Mouse (Mus musculus) lung, postnatal 36 days (tissue): ENCODE measurements at regions not wholly inside any gene's neighbourhood (a gene's known extent, or its start where the extent isn't known, plus 50 kb on each side); places are given as distances from the start of the nearest gene placed in this dataset.
"Not testable (repeated sequence)": the region's sequence is repeated elsewhere in the genome, so short reads cannot be mapped to it uniquely, and the experiment has no call there.

Experiments
- DNase-seq: peaks from one replicate; pipeline ENCODE4 v3.0.0; 2022; ENCODE audit warnings: mixed read lengths

DNA sequence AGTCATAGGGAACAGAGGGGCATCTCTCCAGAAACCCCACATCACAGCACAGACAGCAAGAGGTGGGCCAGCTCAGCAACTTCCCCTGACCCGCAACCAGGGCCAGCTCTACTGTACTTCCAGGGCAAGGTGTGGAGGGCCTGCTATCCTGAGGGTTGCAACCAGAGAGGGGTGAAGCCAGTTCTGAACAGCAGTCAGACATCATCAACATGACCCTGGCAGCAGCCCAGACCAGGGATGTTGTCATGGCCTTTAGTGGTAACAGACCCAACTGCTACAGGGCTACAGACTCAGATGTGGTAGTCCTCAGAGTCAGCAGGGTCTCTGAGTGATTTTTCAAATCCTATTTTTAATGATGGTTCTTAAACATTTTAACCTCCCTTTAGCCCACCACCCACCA, 104.0 kb upstream of the Arid1b start:
- DNase-seq = no peak

DNA sequence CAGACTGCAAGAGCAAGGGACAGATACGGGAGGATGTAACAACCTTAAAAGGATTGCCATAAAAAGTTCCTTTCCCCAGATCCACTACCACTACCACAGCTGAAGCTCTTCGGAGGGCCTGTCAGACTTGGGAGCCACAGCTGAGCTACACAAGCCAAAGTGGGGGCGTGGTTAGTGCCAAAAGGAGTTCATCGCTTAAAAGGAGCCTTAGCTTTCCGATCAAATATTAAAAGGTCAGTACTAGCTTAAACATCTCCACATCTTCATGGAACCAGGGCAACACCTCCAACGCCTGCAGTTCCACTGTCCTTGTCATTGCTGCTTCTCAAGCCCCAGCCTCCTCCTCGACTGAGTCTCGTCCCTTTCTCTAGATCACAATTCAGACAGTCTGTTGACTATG, 102.6 kb upstream of the Arid1b start:
- no peak for DNase-seq

DNA sequence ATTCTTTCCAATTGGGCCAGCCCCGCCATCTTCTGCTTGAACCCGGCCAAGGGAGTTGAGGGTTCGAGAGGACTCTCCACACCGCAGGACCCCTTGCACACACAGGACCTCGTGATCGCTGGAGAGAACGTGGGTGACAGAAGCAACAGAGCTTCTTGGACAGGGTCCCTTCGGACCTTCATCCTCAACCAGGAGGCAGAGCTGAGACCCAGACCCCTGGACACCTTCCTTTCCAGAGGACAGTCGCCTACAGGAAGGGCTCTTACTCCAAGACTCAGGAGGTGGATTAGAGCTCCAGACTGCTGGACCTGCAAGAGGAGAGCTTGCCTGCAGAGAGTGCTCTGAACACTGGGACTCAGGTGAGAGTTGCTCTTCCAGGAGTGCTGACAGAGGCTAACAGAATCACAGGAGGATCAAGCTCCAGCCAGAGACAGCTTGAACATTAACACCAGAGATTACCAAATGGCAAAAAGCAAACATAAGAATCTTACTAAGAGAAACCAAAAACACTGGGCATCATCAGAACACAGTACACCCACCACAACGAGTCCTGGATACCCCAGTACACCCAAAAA, 99.3 kb upstream of the Arid1b start:
- not testable (repeated sequence) for DNase-seq

DNA sequence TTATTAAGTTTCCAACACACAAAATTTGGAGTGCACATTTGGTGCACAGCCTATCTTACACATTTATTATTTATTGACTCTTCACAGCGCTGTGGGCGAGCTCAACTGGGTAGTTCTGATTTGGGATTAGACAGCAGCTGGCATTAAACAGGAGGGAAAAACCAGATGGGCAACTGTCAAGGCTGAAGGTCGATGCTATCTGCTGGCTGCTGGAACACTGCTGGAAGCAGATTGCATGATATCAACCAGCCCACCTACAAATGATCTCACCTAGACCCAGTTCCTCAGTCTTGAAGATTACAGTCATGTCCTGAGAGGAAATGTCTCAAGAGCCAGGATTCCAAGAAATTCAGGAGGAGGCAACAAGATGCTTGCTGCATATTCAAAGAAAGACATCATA, 91.0 kb upstream of the Arid1b start:
- no peak for DNase-seq

DNA sequence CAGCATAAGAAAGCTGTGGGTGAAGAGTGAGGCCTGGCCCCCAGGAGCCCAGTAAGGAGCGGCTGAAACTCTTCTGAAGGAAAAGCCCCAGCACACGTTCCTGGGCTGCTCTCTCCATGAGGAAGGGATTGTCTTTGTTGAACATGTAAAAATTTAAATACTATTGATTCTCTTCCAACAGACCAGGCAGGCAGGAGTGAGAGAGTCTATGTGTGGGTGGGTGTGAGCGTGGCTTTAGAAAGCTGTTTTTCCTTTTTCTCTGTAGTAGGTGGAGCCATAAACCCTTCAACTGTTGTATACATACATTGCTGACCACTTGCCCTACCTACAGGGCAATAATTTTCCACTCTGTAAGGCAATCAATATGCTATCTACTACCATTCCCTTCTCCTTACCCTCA, 87.6 kb upstream of the Arid1b start:
- no peak for DNase-seq

DNA sequence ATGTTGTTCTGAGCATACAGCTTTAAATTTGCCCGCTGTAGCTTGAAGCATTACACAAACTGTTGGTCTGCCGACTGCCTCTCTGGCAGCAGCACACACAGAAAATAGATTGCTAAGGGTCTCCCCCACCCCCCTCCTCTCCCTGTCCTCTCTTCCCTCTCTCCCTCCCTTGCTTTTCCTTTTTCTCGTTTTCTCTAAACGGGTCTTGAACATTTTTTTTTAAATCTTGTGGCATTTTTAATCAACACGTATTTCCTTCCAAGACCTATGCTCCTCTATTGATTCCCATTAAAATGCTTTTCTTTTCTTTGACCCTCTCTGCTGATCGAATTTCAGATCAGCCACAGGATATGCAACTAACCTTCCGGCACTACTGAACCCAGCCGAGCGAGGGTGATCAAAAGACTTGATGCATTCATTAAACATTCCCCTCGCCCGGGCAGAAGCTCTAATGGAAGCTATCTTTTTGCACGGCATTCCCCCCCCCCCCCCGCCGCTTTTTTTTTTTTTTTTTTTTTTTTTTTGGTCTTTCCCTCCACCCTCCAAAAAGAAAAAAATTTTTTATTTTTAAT, 86.9 kb upstream of the Arid1b start:
- peak; percentile 48 for DNase-seq

DNA sequence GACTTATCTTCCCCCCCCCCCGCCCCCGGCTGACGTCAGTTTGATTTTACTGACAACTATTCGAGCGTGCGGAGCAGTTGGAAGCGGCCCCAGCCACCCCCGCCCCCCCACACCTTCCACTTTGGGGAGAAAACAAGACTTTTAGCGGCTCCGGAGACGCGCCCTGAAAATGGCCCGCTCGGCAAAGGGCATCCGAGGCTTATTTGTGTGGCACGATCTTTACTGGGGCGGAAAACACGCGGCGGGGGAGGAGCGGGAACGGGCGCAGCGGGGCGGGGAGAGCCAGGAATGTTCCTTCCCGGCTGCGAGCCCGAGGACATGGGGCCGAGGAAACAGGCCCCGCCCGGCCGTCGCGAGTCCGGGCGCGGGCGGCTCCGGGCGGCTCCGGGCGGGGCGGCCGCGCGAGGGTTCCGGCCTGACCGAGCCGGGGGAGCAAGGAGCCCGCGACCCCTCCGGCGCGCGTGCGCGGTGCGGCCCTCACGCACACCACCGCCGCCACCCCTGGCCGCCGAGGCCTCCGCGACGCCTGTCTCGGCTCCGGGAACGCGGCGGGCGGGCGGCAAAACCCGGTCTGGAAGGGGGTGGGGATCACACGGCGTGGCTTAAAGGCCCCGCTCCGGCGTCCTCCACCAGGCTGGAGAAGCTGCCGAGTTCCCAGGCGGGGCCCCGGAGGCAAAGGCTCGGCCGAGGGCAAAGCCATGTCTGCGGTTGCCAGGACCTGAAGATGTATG, 86.1 kb upstream of the Arid1b start:
- DNase-seq = peak; percentile 94

DNA sequence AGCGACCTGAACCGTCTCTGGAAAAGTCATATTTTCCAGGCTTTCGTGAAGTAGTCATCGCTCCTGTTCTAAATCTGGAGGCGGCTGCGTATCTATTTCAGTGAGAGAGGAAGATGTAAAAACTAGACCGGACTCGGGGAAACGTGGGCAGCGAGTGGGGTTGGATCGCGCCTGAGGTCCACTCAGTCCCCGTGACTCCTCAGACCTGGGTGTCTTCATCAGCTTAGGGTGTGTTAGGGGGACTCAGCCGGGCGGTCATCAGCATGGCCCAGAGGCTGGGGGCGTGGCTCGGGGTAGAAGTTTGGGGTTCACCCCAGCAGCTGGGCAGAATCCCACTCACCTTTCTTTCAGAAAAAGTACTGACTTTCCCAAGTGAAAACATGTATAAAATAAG, 85.6 kb upstream of the Arid1b start:
- DNase-seq = no peak

DNA sequence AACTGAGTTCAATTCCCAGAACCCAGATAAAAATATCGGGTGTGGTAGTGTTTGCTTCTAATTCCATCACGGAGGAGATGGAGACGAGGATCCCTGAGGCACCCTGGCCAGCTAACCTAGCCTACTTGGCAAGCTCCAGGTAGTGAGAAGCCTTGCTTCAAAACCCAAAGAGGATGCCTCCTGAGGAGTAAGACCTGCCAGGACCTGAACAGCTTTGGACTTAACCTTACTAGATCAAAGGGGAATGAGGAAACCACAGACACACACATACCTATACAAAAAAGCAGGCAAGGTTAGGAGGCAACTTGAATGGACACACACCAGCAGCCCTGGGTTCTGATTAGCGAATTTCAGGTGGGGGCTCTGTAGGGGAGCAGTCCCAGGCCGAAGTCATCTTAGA, 84.0 kb upstream of the Arid1b start:
- DNase-seq = no peak

DNA sequence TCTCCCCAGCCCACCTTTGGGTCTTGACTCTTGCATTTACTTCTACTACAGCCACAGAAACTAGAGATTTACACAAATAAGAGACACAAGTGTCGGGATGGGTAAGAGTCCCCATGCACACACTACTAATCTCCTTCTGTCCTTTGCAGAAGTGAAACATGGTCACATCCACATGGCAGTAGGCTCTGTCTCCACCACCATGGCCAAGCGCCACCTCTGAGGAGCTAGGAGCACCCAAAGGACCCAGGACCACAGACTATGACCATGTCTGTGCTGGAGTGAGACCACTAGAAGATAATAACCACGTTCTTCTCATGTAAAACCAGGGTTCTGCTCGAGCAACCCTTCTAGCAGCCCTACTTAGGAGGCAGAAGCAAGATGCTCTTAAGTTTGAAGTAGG, 81.1 kb upstream of the Arid1b start:
- DNase-seq = no peak

DNA sequence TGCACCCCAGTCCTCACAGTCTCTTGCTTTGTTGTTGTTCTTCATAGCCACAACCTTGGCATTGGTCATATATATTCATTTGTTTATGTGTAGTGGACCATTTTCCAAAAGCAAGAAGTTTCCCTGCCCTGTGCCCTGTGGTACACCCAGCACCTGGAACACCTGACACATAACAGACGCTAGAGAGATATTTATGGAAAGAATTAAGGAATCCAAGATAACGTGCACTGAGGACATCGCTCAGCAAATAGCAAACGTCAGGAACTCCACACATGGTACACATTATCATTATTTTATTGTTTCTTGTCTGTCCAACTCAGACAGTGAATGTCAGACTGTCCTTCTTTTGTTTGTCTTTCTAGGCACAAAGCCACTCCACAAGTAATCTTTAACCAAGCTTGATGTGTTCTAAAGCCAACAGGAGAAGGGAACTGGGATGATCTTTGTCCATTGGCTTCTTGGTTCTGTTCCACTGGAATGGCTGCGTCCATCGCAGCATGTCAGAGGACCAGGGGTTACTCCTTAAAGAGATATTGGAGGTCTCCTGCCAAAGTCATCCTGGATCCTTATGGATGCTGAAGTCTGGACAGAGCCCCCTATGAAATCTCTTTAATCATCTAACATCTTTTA, 74.2 kb upstream of the Arid1b start:
- DNase-seq = no peak

DNA sequence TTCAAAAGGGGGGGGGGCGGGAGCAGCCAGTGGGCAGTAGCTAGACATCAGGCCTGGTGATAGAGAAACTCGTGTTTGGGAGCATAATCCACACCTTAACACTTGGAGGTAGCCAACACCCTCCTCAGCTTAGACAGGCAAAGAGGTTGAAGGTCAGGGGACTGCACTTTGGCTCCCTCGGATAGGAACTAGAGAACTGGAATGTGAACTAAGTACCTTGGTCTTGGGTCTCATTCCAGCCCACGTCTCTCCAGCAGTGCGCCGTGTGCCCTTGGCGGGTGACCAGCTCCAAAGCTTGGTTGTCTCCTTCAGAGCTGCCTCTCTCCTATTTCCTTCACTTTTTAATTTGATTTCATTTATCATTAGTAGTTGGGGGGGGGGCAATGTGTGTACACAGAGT, 73.0 kb upstream of the Arid1b start:
- DNase-seq = no peak

DNA sequence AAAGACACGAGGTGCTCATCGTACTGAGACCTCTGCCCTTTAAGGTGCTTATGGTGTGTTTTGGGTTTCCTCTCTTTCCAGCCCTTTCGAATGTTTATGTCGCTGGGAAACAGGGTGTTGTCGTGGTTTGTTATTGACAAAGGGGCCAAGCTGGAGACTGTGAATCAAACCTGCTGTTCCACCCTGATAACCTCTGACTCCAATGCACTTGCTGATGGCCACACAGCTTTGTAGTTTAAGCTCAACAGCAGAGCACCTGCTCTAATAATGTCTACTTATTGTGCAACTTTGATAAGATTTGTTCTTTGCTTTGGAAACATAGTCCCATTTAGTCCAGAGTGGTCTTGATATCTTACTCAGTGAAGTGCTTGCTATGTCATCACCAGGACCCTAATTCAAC, 65.5 kb upstream of the Arid1b start:
- DNase-seq = no peak

DNA sequence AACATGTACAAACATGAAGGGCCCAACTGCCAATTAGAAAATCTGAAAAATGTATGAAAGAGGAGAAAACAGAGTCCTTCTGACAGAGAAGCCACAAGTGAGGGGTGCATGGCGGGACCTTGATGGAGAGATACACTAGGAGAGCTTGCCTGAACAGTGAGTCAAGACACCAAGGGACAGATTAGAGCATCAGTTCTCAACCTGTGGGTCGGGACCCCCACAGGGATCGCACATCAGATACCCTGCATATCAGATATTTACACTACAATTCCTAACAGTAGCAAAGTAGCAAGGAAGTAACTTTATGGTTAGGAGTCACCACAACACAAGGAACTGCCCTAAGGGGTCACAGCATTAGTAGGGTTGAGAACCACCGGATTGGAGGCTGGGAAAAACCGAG, 58.9 kb upstream of the Arid1b start:
- no peak for DNase-seq

DNA sequence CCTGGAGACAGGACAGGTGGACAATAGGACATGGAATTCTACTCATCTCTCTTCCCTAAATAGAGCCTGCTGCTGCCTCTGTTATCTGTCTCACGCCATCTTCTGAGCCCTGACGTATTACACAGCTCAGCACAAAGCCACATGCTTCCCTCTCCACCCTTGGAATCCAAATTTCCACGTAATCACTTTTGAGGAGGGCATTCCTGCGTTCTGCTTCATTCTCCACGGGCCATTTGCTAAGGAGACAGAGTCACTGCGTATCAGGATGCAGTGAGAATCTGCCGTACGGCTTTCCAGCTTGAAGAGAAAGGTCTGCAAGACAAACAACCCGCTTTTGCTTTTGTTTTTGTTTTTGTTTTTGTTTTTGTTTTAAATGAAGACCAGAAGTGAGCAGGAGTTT, 53.5 kb upstream of the Arid1b start:
- DNase-seq = peak; percentile 22

DNA sequence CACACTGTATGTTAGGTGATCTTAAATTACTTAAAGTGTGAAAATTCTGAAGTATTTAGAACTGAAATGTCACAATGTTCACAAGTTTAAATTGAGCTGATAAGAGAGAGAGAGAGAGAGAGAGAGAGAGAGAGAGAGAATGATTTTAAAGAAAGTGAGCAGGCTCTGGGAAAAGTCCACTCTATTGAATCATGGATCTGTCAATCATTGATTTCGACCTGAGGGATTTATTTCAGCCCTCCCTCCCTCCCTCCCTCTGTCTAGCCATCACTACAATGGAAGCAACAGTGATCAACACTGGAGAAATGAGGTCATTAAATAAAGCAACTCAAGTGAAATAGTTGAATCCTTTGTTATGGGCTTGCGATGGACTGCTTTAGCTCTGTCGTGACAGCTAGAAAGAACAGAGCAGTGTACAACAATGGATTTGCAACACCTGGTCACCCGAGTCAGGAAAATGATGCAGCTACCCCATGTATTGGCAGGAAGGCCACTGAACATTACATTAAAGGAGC, 52.8 kb upstream of the Arid1b start:
- no peak for DNase-seq

DNA sequence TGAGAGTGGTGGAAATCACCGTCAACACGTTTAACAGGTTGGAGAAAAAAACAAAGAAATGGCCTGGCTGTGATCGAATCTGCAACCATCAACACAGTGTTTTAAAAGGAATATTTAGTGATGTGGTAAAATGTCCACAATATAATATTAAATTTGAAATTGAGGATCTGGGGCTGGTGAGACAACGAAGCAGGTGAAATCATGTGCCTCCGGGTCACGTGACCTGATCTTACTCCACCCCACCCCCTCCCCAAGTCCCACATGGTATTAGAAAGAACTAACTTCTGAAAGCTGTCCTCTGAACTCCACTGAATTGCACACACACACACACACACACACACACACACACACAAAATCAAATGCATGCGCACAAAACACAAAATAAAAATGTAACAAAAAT, 51.3 kb upstream of the Arid1b start:
- no peak for DNase-seq
